Mouse (Mus musculus): ENCODE results near the gene Schip1. TPM values are rescaled to one million over a fixed set of nuclear protein-coding genes. Genes with fewer than 3 reads are reported as not detected.

Schip1 gene
- polyA plus RNA-seq, 1 experiment from 2014 or later, result 154 TPM

- H3K4me2 ChIP-seq, result peak overlapping the region; percentile 36
- H3K36me3 ChIP-seq, result no peaks in the 10 kb centered on the region
- 23% methylated on average over 13 of the region's 14 CpGs for WGBS
- peak; percentile 83 for ATAC-seq (ENCODE audit: low FRiP score, low read depth)
- H3K4me3 ChIP-seq, result no peak overlapping the region
- H3K9me3 ChIP-seq, result no peaks in the 10 kb centered on the region
- no peaks in the 10 kb centered on the region for H3K27me3 ChIP-seq
- peak overlapping the region; percentile 70 for H3K27ac ChIP-seq (replicated peaks)
- no peak overlapping the region for H3K9ac ChIP-seq
- peaks cover 76% of the 10 kb centered on the region for H3K4me1 ChIP-seq (replicated peaks)
These were observed 519.3 kb downstream of the Schip1 start for GRCm38 (mm10) chr3:68583771-68584511.

GRCm38 (mm10) chr3:68585213-68585612 lies 520.6 kb downstream of the Schip1 start:
- no peak overlapping the region for H3K27ac ChIP-seq (replicated peaks)
- H3K36me3 ChIP-seq, result no peaks in the 10 kb centered on the region
- no peak overlapping the region for H3K4me2 ChIP-seq
- H3K27me3 ChIP-seq, result no peaks in the 10 kb centered on the region
- H3K9ac ChIP-seq, result no peak overlapping the region
- peaks cover 76% of the 10 kb centered on the region for H3K4me1 ChIP-seq (replicated peaks)
- 60% methylated on average over 4 of the region's 4 CpGs for WGBS
- ATAC-seq (ENCODE audit: low FRiP score, low read depth), result no peak
- no peaks in the 10 kb centered on the region for H3K9me3 ChIP-seq
- no peak overlapping the region for H3K4me3 ChIP-seq

- 25% methylated on average over 9 of the region's 9 CpGs for WGBS
- H3K4me2 ChIP-seq, result no peak overlapping the region
- no peak overlapping the region for H3K4me3 ChIP-seq
- no peak overlapping the region for H3K9ac ChIP-seq
- no peak for ATAC-seq (ENCODE audit: low FRiP score, low read depth)
- 0 out of 2 replicates have a peak overlapping the region, but pooled peaks have one; percentile 26 for H3K27ac ChIP-seq (replicated peaks)
- peaks cover 78% of the 10 kb centered on the region for H3K4me1 ChIP-seq (replicated peaks)
- no peaks in the 10 kb centered on the region for H3K9me3 ChIP-seq
- no peaks in the 10 kb centered on the region for H3K27me3 ChIP-seq
- no peaks in the 10 kb centered on the region for H3K36me3 ChIP-seq
These were observed 522.1 kb downstream of the Schip1 start for GRCm38 (mm10) chr3:68586646-68587064.

GRCm38 (mm10) chr3:68587567-68588245 lies 523.1 kb downstream of the Schip1 start:
- no peak overlapping the region for H3K9ac ChIP-seq
- H3K27ac ChIP-seq (replicated peaks), result peak overlapping the region; percentile 35; the same call in 1 of the 2 replicates
- WGBS, result 39% methylated on average over 10 of the region's 10 CpGs
- no peaks in the 10 kb centered on the region for H3K27me3 ChIP-seq
- no peak for ATAC-seq (ENCODE audit: low FRiP score, low read depth)
- peaks cover 74% of the 10 kb centered on the region for H3K4me1 ChIP-seq (replicated peaks)
- H3K4me2 ChIP-seq, result no peak overlapping the region
- no peak overlapping the region for H3K4me3 ChIP-seq
- no peaks in the 10 kb centered on the region for H3K36me3 ChIP-seq
- no peaks in the 10 kb centered on the region for H3K9me3 ChIP-seq

GRCm38 (mm10) chr3:68589220-68589840 lies 524.7 kb downstream of the Schip1 start:
- H3K9ac ChIP-seq, result no peak overlapping the region
- H3K36me3 ChIP-seq, result no peaks in the 10 kb centered on the region
- no peaks in the 10 kb centered on the region for H3K27me3 ChIP-seq
- H3K4me2 ChIP-seq, result no peak overlapping the region
- H3K27ac ChIP-seq (replicated peaks), result no peak overlapping the region
- no peak for ATAC-seq (ENCODE audit: low FRiP score, low read depth)
- no peak overlapping the region for H3K4me3 ChIP-seq
- peaks cover 72% of the 10 kb centered on the region for H3K4me1 ChIP-seq (replicated peaks)
- no peaks in the 10 kb centered on the region for H3K9me3 ChIP-seq
- WGBS, result 81% methylated on average over 9 of the region's 9 CpGs

DNA sequence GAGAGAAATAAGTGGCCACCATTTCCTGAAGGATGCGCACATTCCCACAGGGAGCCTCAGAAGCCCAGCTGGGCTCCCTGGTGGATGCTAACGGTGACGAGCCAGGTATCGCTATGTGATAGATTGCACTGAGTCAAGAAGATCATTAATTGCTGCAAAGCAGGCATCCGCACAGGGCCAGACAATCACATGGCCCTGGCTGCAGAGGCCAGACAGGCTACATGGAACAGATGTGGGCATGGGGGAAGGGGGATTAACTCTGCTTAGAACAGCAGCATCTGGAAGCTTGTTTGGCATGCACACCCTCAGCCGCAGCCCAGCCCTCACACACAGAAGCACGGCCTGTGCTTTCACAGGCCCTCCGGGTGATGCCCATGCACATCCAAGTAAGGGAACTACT lies 525.8 kb downstream of the Schip1 start:
- H3K36me3 ChIP-seq, result no peaks in the 10 kb centered on the region
- no peaks in the 10 kb centered on the region for H3K27me3 ChIP-seq
- H3K4me3 ChIP-seq, result no peak overlapping the region
- H3K4me2 ChIP-seq, result no peak overlapping the region
- no peaks in the 10 kb centered on the region for H3K9me3 ChIP-seq
- 0 out of 2 replicates have a peak overlapping the region, but pooled peaks have one; percentile 34 for H3K27ac ChIP-seq (replicated peaks)
- peaks cover 74% of the 10 kb centered on the region for H3K4me1 ChIP-seq (replicated peaks)
- H3K9ac ChIP-seq, result no peak overlapping the region
- peak; percentile 45 for ATAC-seq (ENCODE audit: low FRiP score, low read depth)
- WGBS, result 36% methylated on average over 8 of the region's 8 CpGs

DNA sequence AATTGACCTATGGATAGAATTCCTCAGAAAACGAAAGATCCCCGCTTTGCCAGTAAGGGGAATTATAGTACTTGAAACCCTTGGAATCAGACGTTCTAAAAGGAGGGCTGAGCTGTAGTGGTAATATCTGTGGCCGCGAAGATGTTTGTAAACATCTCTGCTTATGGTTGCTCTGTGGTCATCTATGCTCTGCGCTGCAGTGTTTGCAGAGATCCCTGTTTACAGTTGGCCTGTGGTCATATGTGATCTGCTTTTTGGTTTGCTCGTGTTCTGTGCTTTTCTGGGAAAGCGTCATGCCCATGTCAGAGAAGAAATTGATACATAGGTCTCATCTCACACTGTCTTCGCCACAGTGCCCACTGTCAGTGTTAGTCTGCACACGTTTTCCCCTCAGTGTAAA lies 528.0 kb downstream of the Schip1 start:
- 79% methylated on average over 10 of the region's 10 CpGs for WGBS
- Histone ChIP-seq H3K4me1 (replicated peaks) (peaks cover 58% of the 10 kb centered on the region), H3K4me2 (no peak overlapping the region; the same call in 1 of the 2 replicates), H3K36me3 (peaks cover 4% of the 10 kb centered on the region; the same call in 1 of the 2 replicates), H3K27ac (replicated peaks) (peak overlapping the region; percentile 11; the same call in 1 of the 2 replicates), H3K27me3 (no peaks in the 10 kb centered on the region), H3K9me3 (no peaks in the 10 kb centered on the region), H3K9ac (no peak overlapping the region), H3K4me3 (no peak overlapping the region)
- no peak for ATAC-seq (ENCODE audit: low FRiP score, low read depth)

GRCm38 (mm10) chr3:68593073-68593867 lies 528.7 kb downstream of the Schip1 start:
- H3K9ac ChIP-seq, result no peak overlapping the region
- no peak overlapping the region; the same call in 1 of the 2 replicates for H3K4me2 ChIP-seq
- H3K36me3 ChIP-seq, result peaks cover 4% of the 10 kb centered on the region; the same call in 1 of the 2 replicates
- WGBS, result 39% methylated on average over 12 of the region's 12 CpGs
- peaks cover 52% of the 10 kb centered on the region for H3K4me1 ChIP-seq (replicated peaks)
- no peak overlapping the region for H3K4me3 ChIP-seq
- no peaks in the 10 kb centered on the region for H3K27me3 ChIP-seq
- no peaks in the 10 kb centered on the region for H3K9me3 ChIP-seq
- H3K27ac ChIP-seq (replicated peaks), result peak overlapping the region; percentile 42
- no peak for ATAC-seq (ENCODE audit: low FRiP score, low read depth)

GRCm38 (mm10) chr3:68595316-68595925 lies 530.8 kb downstream of the Schip1 start:
- no peaks in the 10 kb centered on the region for H3K27me3 ChIP-seq
- H3K27ac ChIP-seq (replicated peaks), result no peak overlapping the region
- H3K4me2 ChIP-seq, result no peak overlapping the region
- H3K9ac ChIP-seq, result no peak overlapping the region
- no peaks in the 10 kb centered on the region for H3K9me3 ChIP-seq
- WGBS, result 68% methylated on average over 10 of the region's 10 CpGs
- ATAC-seq (ENCODE audit: low FRiP score, low read depth), result no peak
- peaks cover 41% of the 10 kb centered on the region for H3K4me1 ChIP-seq (replicated peaks)
- H3K4me3 ChIP-seq, result no peak overlapping the region
- peaks cover 4% of the 10 kb centered on the region; the same call in 1 of the 2 replicates for H3K36me3 ChIP-seq

- peaks cover 4% of the 10 kb centered on the region; the same call in 1 of the 2 replicates for H3K36me3 ChIP-seq
- H3K27me3 ChIP-seq, result no peaks in the 10 kb centered on the region
- H3K4me1 ChIP-seq (replicated peaks), result peaks cover 32% of the 10 kb centered on the region
- no peak overlapping the region for H3K4me3 ChIP-seq
- H3K4me2 ChIP-seq, result no peak overlapping the region
- H3K27ac ChIP-seq (replicated peaks), result no peak overlapping the region
- ATAC-seq (ENCODE audit: low FRiP score, low read depth), result no peak
- WGBS, result 90% methylated on average over 4 of the region's 4 CpGs
- no peak overlapping the region for H3K9ac ChIP-seq
- no peaks in the 10 kb centered on the region for H3K9me3 ChIP-seq
These were observed 532.3 kb downstream of the Schip1 start for GRCm38 (mm10) chr3:68596938-68597337.

- no peak overlapping the region for H3K9ac ChIP-seq
- H3K4me2 ChIP-seq, result no peak overlapping the region
- H3K27me3 ChIP-seq, result no peaks in the 10 kb centered on the region
- ATAC-seq (ENCODE audit: low FRiP score, low read depth), result no peak
- H3K9me3 ChIP-seq, result no peaks in the 10 kb centered on the region
- WGBS, result 65% methylated on average over 9 of the region's 9 CpGs
- no peaks in the 10 kb centered on the region for H3K36me3 ChIP-seq
- no peak overlapping the region for H3K4me3 ChIP-seq
- peaks cover 26% of the 10 kb centered on the region for H3K4me1 ChIP-seq (replicated peaks)
- no peak overlapping the region for H3K27ac ChIP-seq (replicated peaks)
These were observed 538.3 kb downstream of the Schip1 start for GRCm38 (mm10) chr3:68602891-68603290.

Measured in hindbrain, embryonic 15.5 days (tissue).